Mouse (Mus musculus): ENCODE measurements around the gene Gckr. TPM values are rescaled to one million over a fixed set of nuclear protein-coding genes. Genes with fewer than 3 reads are reported as not detected.

The Gckr gene
- polyA plus RNA-seq, 1 experiment from 2014 or later: 19.4 TPM

Other genes starting within 250 kb of the Gckr start
- gene Atraid, start 249.1 kb upstream of the Gckr start, polyA plus RNA-seq (2015; fragmentation: Nextera tagmentation; extraction: Ambion mirVana): 55.8 and 58.8 TPM in 2 replicates
- gene Slc5a6, start 248.5 kb upstream of the Gckr start, polyA plus RNA-seq (2015; fragmentation: Nextera tagmentation; extraction: Ambion mirVana): 3.1 and 3.7 TPM in 2 replicates
- 14.1 and 14.6 TPM in 2 replicates for gene Cad, start 242.7 kb upstream of the Gckr start, polyA plus RNA-seq (2015; fragmentation: Nextera tagmentation; extraction: Ambion mirVana)
- not detected in 2 replicates for gene Dnajc5g, start 191.2 kb upstream of the Gckr start, polyA plus RNA-seq (2015; fragmentation: Nextera tagmentation; extraction: Ambion mirVana)
- 0.35 and 0.38 TPM in 2 replicates for gene Slc30a3, start 189.2 kb upstream of the Gckr start, polyA plus RNA-seq (2015; fragmentation: Nextera tagmentation; extraction: Ambion mirVana)
- gene Trim54, start 180.7 kb upstream of the Gckr start, polyA plus RNA-seq (2015; fragmentation: Nextera tagmentation; extraction: Ambion mirVana): 0.52 and 1.0 TPM in 2 replicates
- not detected in 2 replicates for gene Ucn, start 158.6 kb upstream of the Gckr start, polyA plus RNA-seq (2015; fragmentation: Nextera tagmentation; extraction: Ambion mirVana)
- 18.8 and 19.5 TPM in 2 replicates for gene Mpv17, start 143.2 kb upstream of the Gckr start, polyA plus RNA-seq (2015; fragmentation: Nextera tagmentation; extraction: Ambion mirVana)
- 0.33 and 0.74 TPM in 2 replicates for gene Gm29609, start 117.5 kb upstream of the Gckr start, polyA plus RNA-seq (2015; fragmentation: Nextera tagmentation; extraction: Ambion mirVana)
- gene Gtf3c2, start 117.3 kb upstream of the Gckr start, polyA plus RNA-seq (2015; fragmentation: Nextera tagmentation; extraction: Ambion mirVana): 28.8 and 31.5 TPM in 2 replicates
- gene Snx17, start 104.2 kb upstream of the Gckr start, polyA plus RNA-seq (2015; fragmentation: Nextera tagmentation; extraction: Ambion mirVana): 40.2 and 41.6 TPM in 2 replicates
- gene Eif2b4, start 104.0 kb upstream of the Gckr start, polyA plus RNA-seq (2015; fragmentation: Nextera tagmentation; extraction: Ambion mirVana): 41.2 and 47.3 TPM in 2 replicates
- 2.6 and 3.1 TPM in 2 replicates for gene Zfp513, start 95.1 kb upstream of the Gckr start, polyA plus RNA-seq (2015; fragmentation: Nextera tagmentation; extraction: Ambion mirVana)
- gene Ppm1g, start 76.8 kb upstream of the Gckr start, polyA plus RNA-seq (2015; fragmentation: Nextera tagmentation; extraction: Ambion mirVana): 110 and 117 TPM in 2 replicates
- gene Nrbp1, start 56.6 kb upstream of the Gckr start, polyA plus RNA-seq (2015; fragmentation: Nextera tagmentation; extraction: Ambion mirVana): 47.5 and 48.1 TPM in 2 replicates
- 0.23 TPM in 1 of 2 replicates, not detected in the other for gene Gm9970, start 56.2 kb upstream of the Gckr start, polyA plus RNA-seq (2015; fragmentation: Nextera tagmentation; extraction: Ambion mirVana)
- gene Krtcap3, start 45.8 kb upstream of the Gckr start, polyA plus RNA-seq (2015; fragmentation: Nextera tagmentation; extraction: Ambion mirVana): 3.9 and 4.9 TPM in 2 replicates
- 3.9 and 4.5 TPM in 2 replicates for gene Ift172, start 6.3 kb upstream of the Gckr start, polyA plus RNA-seq (2015; fragmentation: Nextera tagmentation; extraction: Ambion mirVana)
- gene Fndc4, start 1.4 kb upstream of the Gckr start, polyA plus RNA-seq (2015; fragmentation: Nextera tagmentation; extraction: Ambion mirVana): 4.5 and 4.6 TPM in 2 replicates
- gene Zfp512, start 155.0 kb downstream of the Gckr start, polyA plus RNA-seq (2015; fragmentation: Nextera tagmentation; extraction: Ambion mirVana): 12.4 and 12.9 TPM in 2 replicates
- not detected in 2 replicates for gene 4930548H24Rik, start 188.3 kb downstream of the Gckr start, polyA plus RNA-seq (2015; fragmentation: Nextera tagmentation; extraction: Ambion mirVana)
- gene Gpn1, start 197.3 kb downstream of the Gckr start, polyA plus RNA-seq (2015; fragmentation: Nextera tagmentation; extraction: Ambion mirVana): 16.3 and 18.5 TPM in 2 replicates
- 9.6 and 11.1 TPM in 2 replicates for gene Slc4a1ap, start 229.6 kb downstream of the Gckr start, polyA plus RNA-seq (2015; fragmentation: Nextera tagmentation; extraction: Ambion mirVana)
- gene Supt7l, start 230.4 kb downstream of the Gckr start, polyA plus RNA-seq (2015; fragmentation: Nextera tagmentation; extraction: Ambion mirVana): 7.4 and 7.6 TPM in 2 replicates